Mouse (Mus musculus) spleen, embryonic (tissue): ENCODE data around the gene Colgalt2.
"Not testable (repeated sequence)": the region's sequence is repeated elsewhere in the genome, so short reads cannot be mapped to it uniquely, and the experiment has no call there.

ENCODE experiments used
- CTCF ChIA-PET: fragments of 350-600 bp; sonication (Branson Sonifier 250); formaldehyde crosslinking; loops from one replicate; lab custom pipeline; 2022; lab: Charles Lee

Gene Colgalt2

GRCm38 (mm10) chr1:152416306-152416904, 16.8 kb downstream of the Colgalt2 start:
- CTCF ChIA-PET: no interaction called here

- CTCF ChIA-PET: no interaction called here
Observed at GRCm38 (mm10) chr1:152417602-152418001, 18.0 kb downstream of the Colgalt2 start.

GRCm38 (mm10) chr1:152422295-152422694, 22.7 kb downstream of the Colgalt2 start:
- CTCF ChIA-PET: no interaction called here

- CTCF ChIA-PET: no interaction called here
Observed at GRCm38 (mm10) chr1:152423052-152423451, 23.4 kb downstream of the Colgalt2 start.

GRCm38 (mm10) chr1:152427912-152428581, 28.4 kb downstream of the Colgalt2 start:
- CTCF ChIA-PET: no interaction called here

GRCm38 (mm10) chr1:152429805-152430204, 30.2 kb downstream of the Colgalt2 start:
- CTCF ChIA-PET: no interaction called here

- CTCF ChIA-PET: no interaction called here
Observed at GRCm38 (mm10) chr1:152434166-152434565, 34.5 kb downstream of the Colgalt2 start.

- CTCF ChIA-PET: not testable (repeated sequence)
Observed at GRCm38 (mm10) chr1:152437518-152437917, 37.9 kb downstream of the Colgalt2 start.

GRCm38 (mm10) chr1:152439408-152439807, 39.8 kb downstream of the Colgalt2 start:
- CTCF ChIA-PET: no interaction called here

GRCm38 (mm10) chr1:152439874-152440273, 40.2 kb downstream of the Colgalt2 start:
- CTCF ChIA-PET: no interaction called here

- CTCF ChIA-PET: no interaction called here
Observed at GRCm38 (mm10) chr1:152444630-152445029, 45.0 kb downstream of the Colgalt2 start.

- CTCF ChIA-PET: no interaction called here
Observed at GRCm38 (mm10) chr1:152445925-152446324, 46.3 kb downstream of the Colgalt2 start.

- CTCF ChIA-PET: no interaction called here
Observed at GRCm38 (mm10) chr1:152454536-152454935, 54.9 kb downstream of the Colgalt2 start.

- CTCF ChIA-PET: no interaction called here
Observed at GRCm38 (mm10) chr1:152455275-152456243, 55.9 kb downstream of the Colgalt2 start.

- CTCF ChIA-PET: no interaction called here
Observed at GRCm38 (mm10) chr1:152456266-152456665, 56.6 kb downstream of the Colgalt2 start.

- CTCF ChIA-PET: no interaction called here
Observed at GRCm38 (mm10) chr1:152457596-152457995, 58.0 kb downstream of the Colgalt2 start.

- CTCF ChIA-PET: no interaction called here
Observed at GRCm38 (mm10) chr1:152458996-152459395, 59.4 kb downstream of the Colgalt2 start.

GRCm38 (mm10) chr1:152460931-152461330, 61.3 kb downstream of the Colgalt2 start:
- CTCF ChIA-PET: no interaction called here

- CTCF ChIA-PET: no interaction called here
Observed at GRCm38 (mm10) chr1:152461814-152462213, 62.2 kb downstream of the Colgalt2 start.

- CTCF ChIA-PET: no interaction called here
Observed at GRCm38 (mm10) chr1:152462348-152462747, 62.7 kb downstream of the Colgalt2 start.

GRCm38 (mm10) chr1:152466280-152466679, 66.7 kb downstream of the Colgalt2 start:
- CTCF ChIA-PET: interaction anchor here (0.6 kb wide), 1 partner anchor 140 kb away, joined by 4 read pairs; no protein-coding TSS in a partner anchor

- CTCF ChIA-PET: no interaction called here
Observed at GRCm38 (mm10) chr1:152468443-152468842, 68.8 kb downstream of the Colgalt2 start.
